Mouse (Mus musculus): ENCODE data around the gene Samd15.
"Not testable (repeated sequence)": the region's sequence is repeated elsewhere in the genome, so short reads cannot be mapped to it uniquely, and the experiment has no call there.

Gene Samd15

DNA sequence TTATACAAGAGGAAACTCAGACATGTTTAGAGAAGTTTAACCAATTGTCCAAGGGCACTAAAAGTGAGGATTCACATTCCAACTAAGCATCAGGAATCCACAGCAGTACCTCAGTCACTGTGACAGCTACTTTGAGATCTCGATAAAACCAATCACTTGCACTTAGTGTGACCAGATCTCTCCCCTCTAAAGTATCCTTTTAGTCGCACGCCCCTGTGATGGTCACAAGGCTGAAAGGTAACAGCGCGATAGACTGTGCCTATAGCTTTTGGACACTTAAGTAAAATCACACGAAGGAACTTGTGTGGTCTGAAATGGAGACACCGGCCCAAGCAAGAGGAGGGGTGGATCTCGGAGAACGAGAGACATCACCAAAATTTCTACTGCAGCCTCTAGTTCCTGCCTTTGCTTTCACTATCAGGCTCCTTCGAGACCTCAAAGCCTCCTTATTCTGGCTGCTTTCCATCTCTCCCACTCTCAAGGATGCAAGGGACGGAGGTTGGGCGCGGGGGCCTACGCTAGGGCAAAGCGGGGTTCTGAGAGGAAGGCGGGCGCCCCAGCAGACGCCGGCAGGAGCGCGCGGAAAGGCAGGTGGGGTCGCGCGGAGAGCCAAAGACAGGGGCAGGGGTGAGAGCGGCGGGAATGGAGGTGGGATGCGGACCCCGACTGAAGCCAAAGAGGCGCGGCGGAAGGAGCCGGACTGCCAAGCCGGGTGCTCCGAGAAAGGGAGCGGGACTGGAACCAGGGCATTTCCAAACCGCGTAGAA lies at the start of gene Samd15:
Gene Samd15 (plus strand): TSS at position 518 of the 767 bp plus-strand sequence.
- DNase-seq = peak; percentile 41

GRCm38 (mm10) chr12:87154448-87154847 lies 45.1 kb upstream of the Samd15 start:
- DNase-seq = not testable (repeated sequence)

DNA sequence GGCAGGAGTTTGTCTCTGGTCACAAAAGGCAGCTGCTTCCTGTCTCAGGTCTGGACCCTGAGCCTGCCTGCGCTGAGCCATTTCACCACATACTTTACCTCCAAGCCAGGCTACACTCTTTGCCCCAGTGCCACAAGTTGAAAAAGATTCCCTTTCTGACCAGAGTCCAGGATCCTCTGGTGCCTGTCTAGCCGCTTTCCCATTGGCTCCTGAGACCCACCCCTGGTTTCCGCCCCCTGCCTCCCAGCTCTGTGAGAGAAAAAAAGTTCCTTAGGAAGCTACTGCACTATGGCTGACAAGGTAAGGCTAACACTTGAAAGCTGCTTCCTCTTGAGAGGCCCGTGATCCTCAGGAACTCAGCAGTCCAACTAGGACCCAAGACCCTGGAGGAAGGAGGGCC lies 42.2 kb upstream of the Samd15 start:
- DNase-seq = no peak

DNA sequence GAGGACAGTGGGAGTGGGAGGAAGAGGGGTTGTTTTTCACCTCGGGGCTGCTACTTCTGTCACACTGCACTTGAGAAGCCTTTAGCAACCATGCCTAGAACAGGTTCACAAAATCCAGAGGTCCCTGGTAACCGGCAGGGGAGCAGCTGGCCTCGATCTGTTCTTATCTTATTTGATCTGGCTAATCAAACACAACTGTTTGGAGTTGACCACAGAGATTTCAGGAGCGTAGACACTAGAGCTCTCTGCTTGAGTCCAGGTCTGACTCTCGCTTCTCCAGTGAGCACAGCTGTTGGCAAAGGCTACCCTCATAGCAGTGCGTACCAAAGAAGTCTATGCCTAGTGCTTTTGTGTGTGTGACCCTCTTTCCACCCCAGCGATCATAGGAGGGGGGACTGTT lies 41.4 kb upstream of the Samd15 start:
- DNase-seq = no peak

GRCm38 (mm10) chr12:87160310-87160709 lies 39.2 kb upstream of the Samd15 start:
- no peak for DNase-seq

GRCm38 (mm10) chr12:87160815-87161214 lies 38.7 kb upstream of the Samd15 start:
- no peak for DNase-seq

GRCm38 (mm10) chr12:87175194-87175946 lies 24.2 kb upstream of the Samd15 start:
- DNase-seq = no peak

DNA sequence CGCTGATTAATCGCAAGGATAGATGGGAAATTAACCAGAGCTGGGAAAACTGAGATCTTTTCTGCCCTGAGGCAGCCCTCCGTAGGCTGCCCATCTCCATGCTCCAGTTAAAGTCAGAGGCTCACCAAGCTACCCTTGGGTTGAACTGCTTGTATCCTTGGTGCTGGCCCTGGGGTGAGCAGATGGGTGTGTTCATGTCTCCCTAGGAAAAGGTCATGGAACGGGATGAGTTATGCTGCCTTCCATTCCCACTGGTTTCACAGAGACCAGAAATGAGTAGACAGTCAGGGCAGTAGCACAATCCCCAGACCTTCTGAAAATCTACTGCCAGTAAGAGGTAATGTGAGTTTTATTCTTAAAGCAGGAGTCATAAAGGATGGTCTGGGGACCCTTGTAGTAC lies 21.9 kb upstream of the Samd15 start:
- no peak for DNase-seq

DNA sequence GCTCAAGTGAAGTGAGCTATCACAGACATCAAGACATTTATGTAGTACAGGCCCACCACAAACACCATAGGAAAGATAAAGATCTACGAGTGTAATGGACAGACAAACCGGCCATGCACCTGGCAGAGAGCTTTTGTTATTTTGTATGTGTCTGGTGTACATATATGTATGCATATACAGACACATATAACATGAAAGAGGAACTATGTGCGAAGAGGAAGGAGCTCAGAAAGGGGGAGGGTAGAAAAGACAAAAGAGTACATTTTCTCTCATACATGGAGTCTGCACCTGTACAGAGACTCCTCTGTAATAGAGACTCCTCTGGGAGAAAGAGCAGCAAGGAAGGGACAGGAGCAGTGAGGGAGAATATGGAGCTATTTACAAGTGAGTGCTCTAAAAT lies 6.5 kb upstream of the Samd15 start:
- no peak for DNase-seq

- no peak for DNase-seq
Observed at GRCm38 (mm10) chr12:87195069-87195468, 4.5 kb upstream of the Samd15 start.

- DNase-seq = no peak
Observed at GRCm38 (mm10) chr12:87196310-87196709, 3.2 kb upstream of the Samd15 start.

DNA sequence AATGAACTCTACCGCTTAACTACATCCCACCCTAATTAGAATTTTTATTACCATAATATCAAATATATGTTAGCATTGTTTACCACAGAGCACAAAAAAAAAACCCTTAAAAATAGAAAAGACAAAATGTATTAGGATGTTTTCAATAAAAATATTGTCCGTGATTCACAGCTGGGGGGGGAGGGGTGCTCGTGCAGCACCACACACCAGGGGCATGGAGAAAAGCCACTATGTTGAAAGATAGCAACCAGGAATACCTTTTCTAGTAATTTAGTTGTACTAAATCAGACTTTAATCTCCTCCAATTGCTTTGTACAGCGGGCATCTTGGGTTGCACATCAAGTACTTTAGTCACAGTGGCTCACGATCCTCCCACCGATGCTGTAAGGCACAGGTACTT lies 731 bp upstream of the Samd15 start:
- no peak for DNase-seq

- DNase-seq = peak; percentile 83
Observed at GRCm38 (mm10) chr12:87199973-87200586, 557 bp downstream of the Samd15 start, which contains the start of gene Tmed8. Gene Tmed8, minus strand, starts transcription at chr12:87200454.

DNA sequence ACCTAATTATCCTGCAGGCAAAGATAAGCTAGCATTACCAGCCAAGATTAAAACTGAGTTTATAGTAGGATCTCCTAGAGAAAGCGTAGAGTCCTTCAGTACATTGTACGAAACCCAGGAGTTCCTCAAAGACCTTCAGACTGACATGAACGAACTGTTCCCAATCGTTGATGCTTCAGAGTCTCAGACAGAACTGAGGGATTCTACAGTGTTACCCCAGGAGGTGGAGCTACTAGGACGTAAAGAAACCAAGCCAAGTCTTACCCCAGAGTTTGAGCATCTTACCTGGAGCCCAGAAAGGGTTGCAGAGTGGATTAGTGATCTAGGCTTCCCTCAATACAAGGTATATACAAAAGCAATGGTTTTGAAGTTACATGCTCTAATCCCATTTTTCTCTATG lies 2.2 kb downstream of the Samd15 start:
- no peak for DNase-seq

- DNase-seq = not testable (repeated sequence)
Observed at GRCm38 (mm10) chr12:87205789-87206188, 6.3 kb downstream of the Samd15 start.

DNA sequence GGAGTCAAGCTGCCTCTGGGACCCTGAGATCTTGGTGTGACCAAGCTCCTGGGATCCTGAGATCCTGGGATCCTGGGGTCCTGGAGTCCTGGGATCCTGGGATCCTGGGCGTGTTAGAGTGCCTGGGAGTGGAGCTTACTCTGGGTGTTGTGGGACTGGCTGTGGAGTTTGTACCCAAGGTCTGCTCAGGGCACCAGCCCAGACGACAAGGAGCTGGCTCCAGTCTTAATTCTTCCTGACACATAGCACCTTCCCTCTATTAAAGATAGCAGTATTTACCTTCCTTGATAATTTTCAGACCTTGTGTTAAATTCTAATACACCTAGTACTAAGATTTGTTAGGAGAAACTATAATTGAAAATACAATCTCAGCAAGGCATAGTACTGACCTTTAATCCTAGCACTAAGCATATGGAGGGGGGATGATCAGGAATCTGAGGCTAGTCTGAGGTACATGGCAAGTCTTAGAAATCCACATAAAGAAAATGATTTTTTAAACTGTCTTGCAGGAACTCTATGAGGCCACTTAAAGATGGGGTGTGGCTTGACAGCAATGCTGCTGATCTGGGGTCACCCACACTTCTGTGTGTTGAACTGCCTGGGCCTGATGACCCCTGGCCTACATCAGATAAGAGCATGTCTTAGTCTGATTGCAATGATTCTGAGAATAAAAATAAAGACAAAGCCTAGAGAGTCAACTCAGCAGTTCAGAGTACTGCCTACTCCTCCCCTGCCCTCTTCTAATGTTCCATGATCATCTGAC lies 13.5 kb downstream of the Samd15 start:
- DNase-seq = no peak

GRCm38 (mm10) chr12:87216053-87216452 lies 16.5 kb downstream of the Samd15 start:
- DNase-seq = no peak

- DNase-seq = no peak
Observed at GRCm38 (mm10) chr12:87217596-87217995, 18.1 kb downstream of the Samd15 start.

GRCm38 (mm10) chr12:87219362-87219761 lies 19.8 kb downstream of the Samd15 start:
- no peak for DNase-seq

GRCm38 (mm10) chr12:87224950-87225349 lies 25.4 kb downstream of the Samd15 start:
- DNase-seq = no peak

DNA sequence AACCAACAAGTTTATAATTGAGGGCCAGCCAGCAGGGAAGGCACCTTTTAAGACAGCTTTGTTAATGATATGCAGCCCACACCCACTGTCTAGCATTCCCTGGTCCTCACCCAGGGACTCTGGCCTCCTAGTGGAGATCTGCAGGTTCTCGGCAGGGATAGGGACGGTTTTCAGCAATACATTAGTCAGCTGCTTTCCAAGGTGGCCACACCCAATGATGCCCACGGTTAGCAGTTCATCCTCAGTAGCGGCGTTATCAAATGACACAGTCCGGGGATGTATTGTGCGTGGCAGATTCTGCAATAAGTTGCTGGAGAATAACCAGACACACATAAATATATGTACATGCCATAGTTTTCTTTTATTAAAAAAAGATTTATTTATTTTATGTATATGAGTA lies 27.3 kb downstream of the Samd15 start:
- no peak for DNase-seq

DNA sequence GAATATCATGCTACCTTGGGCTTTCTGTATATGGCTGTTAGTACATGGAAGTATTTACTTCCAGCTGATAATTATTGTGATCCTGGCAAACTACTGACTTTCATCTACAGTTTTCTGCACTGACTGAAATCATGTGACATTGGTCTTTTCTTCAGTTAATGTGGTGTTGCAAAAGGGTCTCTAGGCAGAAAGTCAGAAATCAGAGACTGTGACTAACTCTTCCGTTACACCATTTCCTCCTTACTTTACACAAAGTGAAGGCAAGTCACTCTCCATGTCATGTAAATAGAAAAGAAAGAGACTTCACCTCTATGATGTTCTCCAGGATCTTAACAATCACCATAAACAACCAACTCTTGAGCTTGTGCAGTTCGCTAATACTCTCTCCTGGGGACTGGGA lies 30.1 kb downstream of the Samd15 start:
- no peak for DNase-seq

- DNase-seq = no peak
Observed at GRCm38 (mm10) chr12:87230379-87230895, 30.9 kb downstream of the Samd15 start.
